Mouse (Mus musculus) neural tube, embryonic 12.5 days (tissue): ENCODE results near the gene Golph3l. TPM values are rescaled to one million over a fixed set of nuclear protein-coding genes. Genes with fewer than 3 reads are reported as not detected.
"Not testable (repeated sequence)": the region's sequence is repeated elsewhere in the genome, so short reads cannot be mapped to it uniquely, and the experiment has no call there.

Experiments used
- ATAC-seq: fragments of 200-750 bp; cut with Nextera tagmentation; 2 replicates; pipeline ENCODE4 v1.8.0; 2017; ENCODE audit warnings: low read depth, mild to moderate bottlenecking, moderate TSS enrichment, moderate library complexity; ENCODE audit not compliant: low FRiP score
- H3K27ac ChIP-seq: fragments of 300-500 bp; sonication (generic); 2 replicates; pipeline ENCODE4 v1.5.1; 2016
- H3K27me3 ChIP-seq: fragments of 300-500 bp; sonication (generic); replicated peaks from 2 replicates; pipeline ENCODE4 v1.6.1; 2016; ENCODE audit warnings: mild to moderate bottlenecking
- H3K36me3 ChIP-seq: fragments of 300-500 bp; sonication (generic); 2 replicates; pipeline ENCODE4 v1.6.1; 2016; ENCODE audit warnings: mild to moderate bottlenecking
- H3K4me1 ChIP-seq: fragments of 300-500 bp; sonication (generic); 2 replicates; pipeline ENCODE4 v1.6.1; 2016
- H3K4me2 ChIP-seq: fragments of 300-500 bp; sonication (generic); replicated peaks from 2 replicates; pipeline ENCODE4 v1.6.1; 2016; ENCODE audit warnings: mild to moderate bottlenecking
- H3K4me3 ChIP-seq: fragments of 300-500 bp; sonication (generic); 2 replicates; pipeline ENCODE4 v1.5.1; 2016
- H3K9ac ChIP-seq: fragments of 300-500 bp; sonication (generic); 2 replicates; pipeline ENCODE4 v1.6.1; 2016; ENCODE audit warnings: mild to moderate bottlenecking
- H3K9me3 ChIP-seq: fragments of 300-500 bp; sonication (generic); 2 replicates; pipeline ENCODE4 v1.6.1; 2016; ENCODE audit warnings: mild to moderate bottlenecking
- WGBS: fragments of 180-500 bp; shearing (Covaris S2); methylation state at CpG from one replicate; pipeline ENCODE4 v1.1.7; 2016; 5-methylcytosine and 5-hydroxymethylcytosine counted together
- polyA plus RNA-seq: library from polyadenylated mRNA; unstranded; fragments of >200 nt; fragmentation: Nextera tagmentation; extraction: Ambion mirVana; gene quantifications from 2 replicates; pipeline ENCODE4 v1.2.1, GENCODE M21; 2016

Golph3l gene
- polyA plus RNA-seq, 1 experiment from 2014 or later = 35.7 TPM

DNA sequence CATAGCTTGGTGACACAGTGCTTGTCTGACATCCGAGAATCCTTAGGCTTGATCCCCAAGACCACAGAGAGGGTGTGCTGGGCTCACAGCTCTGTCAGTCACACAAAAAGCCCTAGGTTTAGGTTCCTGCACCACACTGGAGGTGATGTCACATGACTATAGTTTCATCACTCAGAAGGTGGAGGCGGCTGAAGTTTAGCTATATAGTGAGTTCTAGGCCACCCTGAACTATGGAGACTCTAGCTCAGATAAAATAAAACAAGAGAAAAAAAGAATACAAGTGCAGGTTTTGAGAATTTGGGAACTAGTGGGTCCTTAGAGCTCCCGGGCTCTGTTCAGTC is 62.3 kb downstream of the Golph3l start:
- Histone ChIP-seq H3K9ac (no peak overlapping the region), H3K27me3 (no peaks in the 10 kb centered on the region), H3K4me3 (no peak overlapping the region), H3K9me3 (no peaks in the 10 kb centered on the region), H3K4me2 (no peak overlapping the region), H3K27ac (no peak overlapping the region), H3K4me1 (peaks cover 5% of the 10 kb centered on the region; the same call in 1 of the 2 replicates), H3K36me3 (no peaks in the 10 kb centered on the region)
- no peak for ATAC-seq
- 88% methylated on average over 3 of the region's 3 CpGs for WGBS

GRCm38 (mm10) chr3:95651391-95652203 is 62.9 kb downstream of the Golph3l start:
- Histone ChIP-seq H3K4me3 (no peak overlapping the region), H3K4me2 (no peak overlapping the region), H3K4me1 (peaks cover 5% of the 10 kb centered on the region; the same call in 1 of the 2 replicates), H3K9ac (no peak overlapping the region), H3K27ac (no peak overlapping the region), H3K36me3 (no peaks in the 10 kb centered on the region), H3K9me3 (no peaks in the 10 kb centered on the region), H3K27me3 (no peaks in the 10 kb centered on the region)
- no peak for ATAC-seq
- WGBS = 90% methylated on average over 16 of the region's 16 CpGs

DNA sequence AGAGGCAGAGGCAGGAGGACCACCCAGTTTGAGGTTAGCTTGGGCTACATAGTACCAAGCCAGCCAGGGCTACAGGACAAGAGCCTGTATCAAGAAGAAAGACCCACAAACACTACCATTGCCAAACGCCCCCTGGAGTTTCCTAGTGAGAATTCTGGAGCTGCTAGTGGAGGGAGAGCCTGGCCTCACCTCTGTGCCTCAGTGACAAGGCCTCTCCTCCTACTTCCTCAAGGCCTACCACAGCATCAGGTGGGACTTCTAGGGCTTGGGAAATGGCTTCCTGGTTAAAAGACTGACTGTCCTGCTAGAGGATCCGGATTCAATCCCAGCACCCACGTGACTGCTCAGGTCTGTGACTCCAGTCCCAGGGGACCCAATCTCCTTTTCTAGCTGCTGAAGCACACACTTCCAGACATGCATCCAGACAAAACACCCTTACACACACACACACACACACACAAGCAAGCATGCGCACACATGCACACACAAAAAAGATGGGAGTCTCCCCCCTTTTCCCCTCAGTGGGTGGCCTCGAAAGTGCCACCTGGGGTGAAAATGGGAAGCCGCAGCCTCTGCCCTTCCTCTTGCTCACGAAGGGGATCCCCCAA is 63.6 kb downstream of the Golph3l start:
- no peak for ATAC-seq
- 65% methylated on average over 7 of the region's 7 CpGs for WGBS
- Histone ChIP-seq H3K9me3 (no peaks in the 10 kb centered on the region), H3K27me3 (no peaks in the 10 kb centered on the region), H3K4me1 (peaks cover 5% of the 10 kb centered on the region; the same call in 1 of the 2 replicates), H3K36me3 (no peaks in the 10 kb centered on the region), H3K9ac (no peak overlapping the region), H3K4me2 (no peak overlapping the region), H3K4me3 (no peak overlapping the region), H3K27ac (no peak overlapping the region)

GRCm38 (mm10) chr3:95652871-95653270 is 64.1 kb downstream of the Golph3l start:
- peaks cover 5% of the 10 kb centered on the region; the same call in 1 of the 2 replicates for H3K4me1 ChIP-seq
- no peak for ATAC-seq
- H3K9ac ChIP-seq = no peak overlapping the region
- no peaks in the 10 kb centered on the region for H3K36me3 ChIP-seq
- no peaks in the 10 kb centered on the region for H3K9me3 ChIP-seq
- WGBS = 30% methylated on average over 6 of the region's 6 CpGs
- H3K27me3 ChIP-seq = no peaks in the 10 kb centered on the region
- H3K4me3 ChIP-seq = no peak overlapping the region
- no peak overlapping the region for H3K27ac ChIP-seq
- H3K4me2 ChIP-seq = no peak overlapping the region

- Histone ChIP-seq H3K9ac (no peak overlapping the region), H3K27me3 (no peaks in the 10 kb centered on the region), H3K4me2 (no peak overlapping the region), H3K27ac (no peak overlapping the region), H3K4me3 (no peak overlapping the region), H3K36me3 (no peaks in the 10 kb centered on the region), H3K4me1 (peaks cover 5% of the 10 kb centered on the region; the same call in 1 of the 2 replicates), H3K9me3 (no peaks in the 10 kb centered on the region)
- WGBS = 33% methylated on average over 11 of the region's 11 CpGs
- no peak for ATAC-seq
Measured at GRCm38 (mm10) chr3:95653473-95654034, 64.8 kb downstream of the Golph3l start.

DNA sequence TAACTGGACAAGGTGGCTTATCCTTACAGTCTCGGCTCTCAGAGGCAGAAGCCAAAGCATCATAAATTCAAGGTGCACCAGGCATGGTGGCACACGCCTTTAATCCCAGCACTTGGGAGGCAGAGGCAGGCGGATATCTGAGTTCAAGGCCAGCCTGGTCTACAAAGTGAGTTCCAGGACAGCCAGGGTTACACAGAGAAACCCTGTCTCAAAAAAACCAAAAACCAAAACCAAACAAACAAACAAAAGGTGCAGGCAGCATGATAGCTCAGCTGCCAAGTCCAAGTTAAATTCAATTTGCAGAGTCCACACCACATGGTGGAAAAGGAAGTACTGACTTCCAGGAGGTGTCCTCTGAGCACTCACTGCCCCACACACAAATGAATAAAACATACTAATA is 65.6 kb downstream of the Golph3l start:
- not testable (repeated sequence) for H3K27ac ChIP-seq, H3K9ac ChIP-seq, H3K9me3 ChIP-seq, H3K27me3 ChIP-seq, H3K4me3 ChIP-seq, ATAC-seq, H3K4me2 ChIP-seq, H3K4me1 ChIP-seq, H3K36me3 ChIP-seq
- 91% methylated on average over 3 of the region's 3 CpGs for WGBS

DNA sequence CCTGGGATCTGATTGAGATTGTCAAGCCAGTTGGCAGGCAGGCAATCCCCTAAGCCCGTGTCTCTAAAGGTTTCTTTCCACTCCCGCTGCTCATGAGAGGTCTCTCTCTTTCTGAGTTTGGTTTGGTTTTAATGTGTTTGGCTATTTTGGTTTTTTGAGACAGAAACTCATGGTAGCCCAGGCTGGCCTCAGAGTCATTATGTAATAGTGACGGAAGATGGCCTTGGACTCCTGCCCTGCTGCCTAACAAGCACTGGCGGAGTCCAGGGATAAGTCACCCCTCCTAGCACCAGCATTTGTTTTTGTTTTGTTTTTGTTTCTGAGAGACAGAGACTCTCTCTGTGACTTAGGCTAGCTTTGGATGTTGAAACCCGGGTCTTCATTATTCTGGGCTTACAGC is 66.7 kb downstream of the Golph3l start:
- H3K4me1 ChIP-seq = peaks cover 9% of the 10 kb centered on the region
- peaks cover 2% of the 10 kb centered on the region; the same call in 1 of the 2 replicates for H3K36me3 ChIP-seq
- H3K9me3 ChIP-seq = no peaks in the 10 kb centered on the region
- H3K9ac ChIP-seq = no peak overlapping the region
- H3K4me3 ChIP-seq = no peak overlapping the region
- ATAC-seq = no peak
- 89% methylated on average over 5 of the region's 5 CpGs for WGBS
- no peak overlapping the region for H3K27ac ChIP-seq
- H3K27me3 ChIP-seq = no peaks in the 10 kb centered on the region
- H3K4me2 ChIP-seq = no peak overlapping the region

GRCm38 (mm10) chr3:95657108-95657507 is 68.4 kb downstream of the Golph3l start:
- Histone ChIP-seq H3K36me3 (peaks cover 13% of the 10 kb centered on the region), H3K4me1 (peaks cover 24% of the 10 kb centered on the region), H3K4me3 (no peak overlapping the region), H3K4me2 (no peak overlapping the region), H3K9ac (no peak overlapping the region), H3K27ac (no peak overlapping the region), H3K9me3 (no peaks in the 10 kb centered on the region), H3K27me3 (no peaks in the 10 kb centered on the region)
- ATAC-seq = no peak
- 95% methylated on average over 3 of the region's 3 CpGs for WGBS

DNA sequence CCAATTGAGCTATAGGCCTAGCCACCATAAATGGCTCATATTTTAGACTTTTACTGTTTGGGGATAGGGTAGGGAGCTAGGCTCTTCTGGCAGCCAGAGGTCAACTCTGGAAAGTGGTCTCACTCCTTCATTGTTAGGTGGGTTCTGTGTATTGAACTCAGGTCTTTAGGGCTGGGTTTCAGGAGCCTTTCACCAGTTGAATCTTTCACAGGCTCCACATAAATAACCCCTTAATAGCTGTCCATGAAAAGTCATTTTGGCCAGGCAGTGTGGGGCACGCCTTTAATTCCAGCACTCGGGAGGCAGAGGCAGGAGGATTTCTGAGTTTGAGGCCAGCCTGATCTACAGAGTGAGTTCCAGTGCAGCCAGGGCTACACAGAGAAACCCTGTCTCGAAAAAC is 69.0 kb downstream of the Golph3l start:
- H3K4me1 ChIP-seq = peaks cover 30% of the 10 kb centered on the region
- H3K4me2 ChIP-seq = peak overlapping the region; percentile 95
- no peaks in the 10 kb centered on the region for H3K27me3 ChIP-seq
- ATAC-seq = no peak
- no peak overlapping the region for H3K27ac ChIP-seq
- WGBS = 88% methylated on average over 3 of the region's 3 CpGs
- peak overlapping the region; percentile 99 for H3K9ac ChIP-seq
- peaks cover 18% of the 10 kb centered on the region for H3K36me3 ChIP-seq
- no peaks in the 10 kb centered on the region for H3K9me3 ChIP-seq
- peak overlapping the region; percentile 99; the same call in 1 of the 2 replicates for H3K4me3 ChIP-seq

GRCm38 (mm10) chr3:95658236-95658867 is 69.6 kb downstream of the Golph3l start, which contains the start of gene Mcl1:
TSS of gene Mcl1 (plus strand) at chr3:95658788.
- WGBS = under 1% methylated on average over 43 of the region's 43 CpGs
- peak within 1 kb of the TSS; percentile 99 for H3K4me3 ChIP-seq
- H3K27ac ChIP-seq = peak within 1 kb of the TSS; percentile 99
- peak; percentile 97 for ATAC-seq
- no peaks in the 10 kb centered on the region for H3K27me3 ChIP-seq
- no peaks in the 10 kb centered on the region for H3K9me3 ChIP-seq
- H3K36me3 ChIP-seq = peaks cover 25% of the 10 kb centered on the region
- H3K4me1 ChIP-seq = peaks cover 36% of the 10 kb centered on the region
- H3K9ac ChIP-seq = peak within 1 kb of the TSS; percentile 99
- peak within 1 kb of the TSS; percentile 95 for H3K4me2 ChIP-seq

DNA sequence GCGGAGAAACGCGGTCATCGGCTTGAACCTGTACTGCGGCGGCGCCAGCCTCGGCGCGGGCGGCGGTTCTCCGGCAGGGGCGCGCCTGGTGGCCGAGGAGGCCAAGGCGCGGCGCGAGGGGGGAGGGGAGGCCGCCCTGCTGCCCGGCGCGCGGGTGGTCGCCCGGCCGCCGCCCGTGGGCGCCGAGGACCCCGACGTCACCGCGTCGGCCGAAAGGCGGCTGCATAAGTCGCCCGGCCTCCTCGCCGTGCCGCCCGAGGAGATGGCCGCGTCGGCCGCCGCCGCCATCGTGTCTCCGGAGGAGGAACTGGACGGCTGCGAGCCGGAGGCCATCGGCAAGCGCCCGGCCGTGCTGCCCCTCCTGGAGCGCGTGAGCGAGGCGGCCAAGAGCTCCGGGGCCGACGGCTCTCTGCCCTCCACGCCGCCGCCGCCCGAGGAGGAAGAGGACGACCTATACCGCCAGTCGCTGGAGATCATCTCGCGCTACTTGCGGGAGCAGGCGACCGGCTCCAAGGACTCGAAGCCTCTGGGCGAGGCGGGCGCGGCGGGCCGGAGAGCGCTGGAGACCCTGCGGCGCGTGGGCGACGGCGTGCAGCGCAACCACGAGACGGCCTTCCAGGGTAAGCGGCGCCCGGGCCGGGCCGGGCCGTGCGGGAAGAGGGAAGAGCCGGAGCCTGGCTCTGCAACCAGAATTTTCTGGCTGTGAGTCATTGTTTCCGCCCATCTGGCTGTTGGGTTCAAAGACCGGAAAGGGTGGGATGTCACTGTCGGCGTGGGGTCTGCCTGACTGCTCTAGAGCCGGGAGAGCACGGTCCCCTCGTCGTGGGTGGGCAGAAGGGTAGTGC is 70.4 kb downstream of the Golph3l start:
- peak overlapping the region; percentile 99 for H3K4me3 ChIP-seq
- no peaks in the 10 kb centered on the region for H3K9me3 ChIP-seq
- H3K36me3 ChIP-seq = peaks cover 27% of the 10 kb centered on the region
- H3K27ac ChIP-seq = peak overlapping the region; percentile 99
- ATAC-seq = peak; percentile 68
- H3K4me1 ChIP-seq = peaks cover 33% of the 10 kb centered on the region
- H3K4me2 ChIP-seq = peak overlapping the region; percentile 95
- no peaks in the 10 kb centered on the region for H3K27me3 ChIP-seq
- peak overlapping the region; percentile 99 for H3K9ac ChIP-seq
- under 1% methylated on average over 112 of the region's 113 CpGs for WGBS
